Mouse (Mus musculus) forebrain, embryonic 11.5 days (tissue): ENCODE measurements at regions not wholly inside any gene's neighbourhood (a gene's known extent, or its start where the extent isn't known, plus 50 kb on each side); places are given as distances from the start of the nearest gene placed in this dataset.

Experiments
- ATAC-seq: fragments of 200-750 bp; cut with Nextera tagmentation; replicated peaks from 2 replicates; pipeline ENCODE4 v1.8.0; 2017; ENCODE audit warnings: moderate TSS enrichment; ENCODE audit not compliant: low FRiP score
- DNase-seq: peaks from one replicate; pipeline ENCODE4 v3.0.0-alpha.2; 2017; ENCODE audit warnings: low spot score
- H3K27ac ChIP-seq: fragments of 300-500 bp; sonication (generic); 2 replicates; pipeline ENCODE4 v1.5.1; 2014; ENCODE audit warnings: low read depth, low read length
- H3K27me3 ChIP-seq: fragments of 300-500 bp; sonication (generic); 2 replicates; pipeline ENCODE4 v1.6.1; 2014; ENCODE audit warnings: mild to moderate bottlenecking, low read length, mixed read lengths; ENCODE audit not compliant: control insufficient read depth, insufficient read depth
- H3K36me3 ChIP-seq: fragments of 300-500 bp; sonication (generic); 2 replicates; pipeline ENCODE4 v1.6.1; 2014; ENCODE audit warnings: mild to moderate bottlenecking, low read length, moderate library complexity, mixed read lengths; ENCODE audit not compliant: control insufficient read depth, insufficient read depth
- H3K4me1 ChIP-seq: fragments of 300-500 bp; sonication (generic); replicated peaks from 2 replicates; pipeline ENCODE4 v1.6.1; 2014; ENCODE audit warnings: low read length, mixed read lengths; ENCODE audit not compliant: control insufficient read depth, insufficient read depth
- H3K4me2 ChIP-seq: fragments of 300-500 bp; sonication (generic); 2 replicates; pipeline ENCODE4 v1.6.1; 2014; ENCODE audit warnings: low read depth, mild to moderate bottlenecking, low read length, moderate library complexity, mixed read lengths; ENCODE audit not compliant: severe bottlenecking
- H3K4me3 ChIP-seq: fragments of 300-500 bp; sonication (generic); 2 replicates; pipeline ENCODE4 v1.5.1; 2014; ENCODE audit warnings: low read depth, low read length
- H3K9ac ChIP-seq: fragments of 300-500 bp; sonication (generic); 2 replicates; pipeline ENCODE4 v1.6.1; 2014; ENCODE audit warnings: low read length
- H3K9me3 ChIP-seq: fragments of 300-500 bp; sonication (generic); 2 replicates; pipeline ENCODE4 v1.6.1; 2016; ENCODE audit warnings: low read length, mixed read lengths; ENCODE audit not compliant: control insufficient read depth
- WGBS: fragments of 180-500 bp; shearing (Covaris S2); extraction: QIAGEN DNeasy Blood & Tissue Kit; methylation state at CpG from one replicate; pipeline ENCODE4 v1.1.7; 2014; 5-methylcytosine and 5-hydroxymethylcytosine counted together

DNA sequence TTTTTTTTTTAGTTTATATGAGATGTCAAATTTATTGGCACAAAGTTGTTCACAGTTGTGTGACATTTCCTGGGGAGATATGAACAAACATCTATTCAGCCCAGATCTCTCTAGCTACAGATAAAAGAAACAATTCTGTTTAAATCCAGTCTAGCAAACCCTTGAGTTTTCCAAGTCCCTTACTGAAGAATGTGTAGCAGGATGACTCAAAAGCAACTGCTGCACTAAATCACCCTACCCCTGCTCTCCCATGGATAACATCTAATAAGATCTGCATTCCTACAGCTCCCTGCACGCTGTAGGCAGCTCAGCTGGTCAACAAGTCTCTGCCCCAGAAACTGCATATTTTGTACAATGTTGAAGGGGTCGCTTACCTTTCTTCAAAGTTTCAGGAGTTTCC, 1242.6 kb upstream of the Lrrc6 start:
- ATAC-seq: no peak
- WGBS: 71% methylated on average over 2 of the region's 2 CpGs

DNA sequence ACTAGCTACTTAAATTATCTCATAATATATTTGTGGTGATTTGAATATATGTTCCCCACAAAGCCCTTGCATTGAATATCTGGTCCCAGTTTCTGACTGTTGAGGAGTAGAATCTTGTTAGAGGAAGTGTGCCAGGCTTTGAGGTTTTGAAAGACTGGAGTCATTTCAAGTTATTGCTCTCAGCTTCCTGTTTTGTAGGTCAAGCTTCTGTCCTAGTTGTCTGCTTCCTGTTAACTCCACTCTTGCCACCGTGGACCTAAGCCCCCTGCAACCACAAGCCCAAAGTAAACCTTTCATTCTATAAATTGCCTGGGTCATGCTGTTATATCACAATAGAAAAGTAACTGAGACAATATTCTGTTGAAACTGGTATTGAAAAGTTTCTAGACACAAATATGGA, 1232.3 kb upstream of the Lrrc6 start:
- no peak for ATAC-seq

More for the DNA sequence above, 1242.6 kb upstream of the Lrrc6 start:
- Histone ChIP-seq H3K4me3 (no peak overlapping the region), H3K9ac (no peak overlapping the region), H3K36me3 (no peaks in the 10 kb centered on the region), H3K27ac (no peak overlapping the region), H3K4me2 (no peak overlapping the region), H3K9me3 (no peaks in the 10 kb centered on the region), H3K4me1 (no peaks in the 10 kb centered on the region), H3K27me3 (no peaks in the 10 kb centered on the region)
- no peak for DNase-seq

DNA sequence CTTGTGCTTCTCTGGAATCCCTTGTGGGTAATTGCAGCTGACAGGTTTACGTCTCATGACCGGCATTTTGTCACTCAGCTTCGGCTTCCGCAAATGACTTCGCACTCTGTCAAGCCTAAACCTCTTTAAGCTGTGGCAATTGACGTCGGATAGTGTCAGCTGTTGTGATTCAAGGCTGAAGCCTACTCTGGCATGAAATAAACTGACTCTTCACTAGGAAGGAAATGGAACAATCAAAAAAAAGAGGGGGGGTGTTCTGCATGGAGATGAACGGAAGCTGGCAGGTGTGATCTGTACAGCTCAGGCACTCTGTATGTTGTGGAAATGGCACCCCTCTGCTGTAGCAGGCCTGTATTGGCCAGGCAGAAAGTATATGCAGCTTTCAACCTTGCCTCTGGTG, 1228.8 kb upstream of the Lrrc6 start:
- no peak overlapping the region for H3K27ac ChIP-seq
- DNase-seq (no peak), ATAC-seq (no peak)
- H3K4me1 ChIP-seq: no peaks in the 10 kb centered on the region
- H3K9ac ChIP-seq: no peak overlapping the region
- H3K27me3 ChIP-seq: no peaks in the 10 kb centered on the region
- no peaks in the 10 kb centered on the region for H3K36me3 ChIP-seq
- no peak overlapping the region for H3K4me3 ChIP-seq
- no peak overlapping the region for H3K4me2 ChIP-seq
- WGBS: 90% methylated on average over 8 of the region's 8 CpGs
- H3K9me3 ChIP-seq: no peaks in the 10 kb centered on the region

More for the DNA sequence above, 1232.3 kb upstream of the Lrrc6 start:
- Histone ChIP-seq H3K9me3 (no peaks in the 10 kb centered on the region), H3K4me3 (no peak overlapping the region), H3K9ac (no peak overlapping the region), H3K4me2 (no peak overlapping the region), H3K4me1 (no peaks in the 10 kb centered on the region), H3K27me3 (no peaks in the 10 kb centered on the region), H3K27ac (no peak overlapping the region), H3K36me3 (no peaks in the 10 kb centered on the region)
- no peak for DNase-seq
- WGBS: 65% methylated on average over 1 of the region's 1 CpGs

DNA sequence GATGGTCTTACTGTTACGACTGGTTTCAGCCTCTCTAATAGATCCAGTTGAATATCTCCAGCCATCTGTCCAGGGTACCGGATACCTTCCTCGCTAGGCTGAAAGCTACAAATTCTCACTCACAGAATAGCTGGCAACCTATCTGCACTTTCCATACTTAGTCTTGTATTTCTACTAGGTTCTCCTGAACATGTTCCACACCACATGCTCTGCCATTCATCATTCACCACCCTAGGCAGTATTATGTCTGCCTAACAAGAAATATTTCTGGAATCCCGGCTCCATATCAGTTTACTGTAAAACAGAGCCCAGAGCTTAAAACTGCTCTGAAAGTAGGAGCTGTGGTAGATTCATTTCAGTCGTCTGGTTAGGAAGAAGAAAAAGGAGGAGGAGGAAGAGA, 1224.5 kb upstream of the Lrrc6 start:
- Histone ChIP-seq H3K9me3 (no peaks in the 10 kb centered on the region), H3K4me1 (no peaks in the 10 kb centered on the region), H3K9ac (no peak overlapping the region), H3K4me3 (no peak overlapping the region), H3K4me2 (no peak overlapping the region), H3K27me3 (no peaks in the 10 kb centered on the region), H3K27ac (no peak overlapping the region), H3K36me3 (no peaks in the 10 kb centered on the region)
- DNase-seq (no peak), ATAC-seq (no peak)
- 88% methylated on average over 5 of the region's 5 CpGs for WGBS

DNA sequence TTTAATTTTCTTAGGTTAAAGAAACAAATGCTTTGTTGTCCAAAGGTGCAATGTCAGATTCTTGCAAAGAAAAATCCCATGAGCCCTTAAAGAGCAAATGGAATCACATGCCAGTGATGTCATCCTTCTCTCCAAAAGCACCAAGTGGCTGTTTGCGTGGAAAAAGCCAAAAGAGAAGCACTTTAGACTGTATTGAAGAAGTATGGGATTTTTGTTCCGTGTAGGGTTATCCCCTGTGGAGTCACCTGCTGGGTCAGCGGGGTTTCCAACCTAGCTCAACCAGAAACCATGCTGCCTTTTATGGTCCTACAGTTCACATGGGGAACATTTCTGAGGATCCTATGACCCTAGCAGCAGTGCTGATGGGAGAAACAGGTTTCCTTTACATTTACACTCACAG, 1213.5 kb upstream of the Lrrc6 start:
- no peak overlapping the region for H3K27ac ChIP-seq
- 71% methylated on average over 3 of the region's 3 CpGs for WGBS
- no peaks in the 10 kb centered on the region for H3K9me3 ChIP-seq
- no peak overlapping the region for H3K9ac ChIP-seq
- no peak for DNase-seq
- H3K27me3 ChIP-seq: no peaks in the 10 kb centered on the region
- H3K4me2 ChIP-seq: no peak overlapping the region
- no peak for ATAC-seq
- H3K36me3 ChIP-seq: no peaks in the 10 kb centered on the region
- H3K4me1 ChIP-seq: no peaks in the 10 kb centered on the region
- H3K4me3 ChIP-seq: no peak overlapping the region

DNA sequence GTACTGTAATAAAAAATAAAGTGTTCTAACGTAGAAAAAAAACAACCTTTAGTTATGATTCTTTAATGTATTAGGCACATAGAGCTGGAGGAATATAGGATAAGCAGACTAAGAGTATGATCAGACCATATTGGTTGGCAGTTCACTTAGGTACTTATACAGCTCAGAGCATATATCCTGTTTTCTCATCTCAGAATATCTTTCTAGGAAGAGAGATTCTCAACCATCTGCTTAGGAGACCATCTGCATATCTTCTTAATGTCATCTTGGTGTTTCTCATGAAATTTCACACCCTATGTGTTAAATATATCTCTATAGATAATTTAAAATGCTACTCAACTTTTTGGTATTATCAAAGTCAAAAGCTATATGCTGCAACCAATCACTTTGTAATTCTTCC, 1185.4 kb upstream of the Lrrc6 start:
- H3K36me3 ChIP-seq: no peaks in the 10 kb centered on the region
- no peak overlapping the region for H3K4me3 ChIP-seq
- DNase-seq: no peak
- H3K4me1 ChIP-seq: no peaks in the 10 kb centered on the region
- H3K9me3 ChIP-seq: no peaks in the 10 kb centered on the region
- no peak overlapping the region for H3K27ac ChIP-seq
- WGBS: 71% methylated on average over 1 of the region's 1 CpGs
- no peak overlapping the region for H3K9ac ChIP-seq
- no peak for ATAC-seq
- no peak overlapping the region for H3K4me2 ChIP-seq
- no peaks in the 10 kb centered on the region for H3K27me3 ChIP-seq

DNA sequence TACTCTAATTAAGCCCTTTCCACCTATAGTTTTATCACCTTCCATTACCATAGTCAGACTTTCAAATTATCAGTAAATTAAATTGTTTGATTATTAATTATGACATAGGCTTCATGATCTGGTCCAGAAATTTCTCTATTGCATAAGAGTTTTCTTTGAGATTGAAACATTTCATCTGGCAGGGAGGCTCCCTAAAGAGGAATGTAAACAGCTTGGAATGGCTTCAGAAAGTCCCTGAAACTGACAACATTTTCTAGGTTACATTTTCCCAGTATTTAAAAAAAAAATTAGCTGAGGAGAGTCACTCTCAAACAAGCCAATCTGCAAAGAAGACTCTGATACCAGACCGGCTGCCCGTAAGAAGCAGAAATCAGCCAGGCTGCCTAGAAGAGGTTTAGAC, 1172.6 kb upstream of the Lrrc6 start:
- Histone ChIP-seq H3K27ac (no peak overlapping the region), H3K9ac (no peak overlapping the region), H3K27me3 (no peaks in the 10 kb centered on the region), H3K4me3 (no peak overlapping the region), H3K4me2 (no peak overlapping the region), H3K36me3 (no peaks in the 10 kb centered on the region), H3K9me3 (no peaks in the 10 kb centered on the region), H3K4me1 (no peaks in the 10 kb centered on the region)
- ATAC-seq (no peak), DNase-seq (no peak)
- 97% methylated on average over 2 of the region's 2 CpGs for WGBS

DNA sequence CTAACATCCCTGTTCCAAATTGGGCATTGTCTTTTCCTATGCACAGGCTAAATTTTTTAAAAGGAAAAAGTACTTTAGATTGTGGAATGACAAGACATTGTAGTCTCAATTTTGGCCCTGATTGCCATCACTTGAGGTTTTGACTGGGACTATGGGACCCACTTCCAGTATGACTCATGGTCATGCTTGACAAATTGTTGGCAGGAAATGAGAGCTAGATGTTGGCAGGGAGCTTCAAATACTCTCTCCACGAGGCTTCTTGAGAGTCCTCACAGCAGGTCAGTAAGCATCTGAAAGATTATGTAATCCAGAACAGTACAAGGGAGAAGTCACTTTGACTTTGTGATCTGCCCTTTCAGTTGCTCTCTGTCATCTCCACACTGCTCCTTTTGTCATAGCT, 1135.4 kb upstream of the Lrrc6 start:
- no peak for ATAC-seq
- DNase-seq: no peak
- H3K9me3 ChIP-seq: no peaks in the 10 kb centered on the region
- H3K4me2 ChIP-seq: no peak overlapping the region
- no peak overlapping the region for H3K4me3 ChIP-seq
- H3K27ac ChIP-seq: no peak overlapping the region
- H3K4me1 ChIP-seq: no peaks in the 10 kb centered on the region
- H3K9ac ChIP-seq: no peak overlapping the region
- no peaks in the 10 kb centered on the region for H3K27me3 ChIP-seq
- no peaks in the 10 kb centered on the region for H3K36me3 ChIP-seq
- 53% methylated on average over 1 of the region's 1 CpGs for WGBS

DNA sequence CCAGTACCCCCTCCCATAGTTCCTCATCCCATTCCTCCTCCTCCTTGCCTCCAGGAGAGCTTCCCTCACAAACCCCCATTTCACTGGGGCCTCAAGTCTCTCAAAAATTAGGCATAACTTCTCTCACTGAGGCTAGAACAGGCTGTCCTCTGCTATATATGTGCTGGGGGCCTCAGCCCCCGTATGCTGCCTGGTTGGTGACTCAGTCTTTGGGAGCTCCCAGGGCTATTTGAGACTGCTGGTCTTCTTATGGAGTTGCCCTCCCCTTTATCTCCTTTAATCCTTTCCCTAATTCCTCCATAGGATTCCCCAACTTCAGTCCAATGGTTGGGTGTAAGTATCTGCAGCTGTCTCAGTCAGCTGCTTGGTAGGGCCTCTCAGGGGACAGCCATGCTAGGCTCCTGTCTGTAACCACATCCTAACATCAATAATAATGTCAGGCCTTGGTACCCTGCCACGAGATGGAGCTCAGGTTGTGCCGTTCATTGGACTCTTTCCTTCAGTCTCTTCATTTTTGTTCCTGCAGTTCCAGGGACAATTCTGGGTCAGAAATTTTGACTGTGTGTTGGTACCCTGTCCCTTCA, 1126.1 kb upstream of the Lrrc6 start:
- no peaks in the 10 kb centered on the region for H3K36me3 ChIP-seq
- WGBS: 89% methylated on average over 3 of the region's 3 CpGs
- DNase-seq: no peak

More for the DNA sequence above, 1126.1 kb upstream of the Lrrc6 start:
- Histone ChIP-seq H3K4me3 (no peak overlapping the region), H3K27me3 (no peaks in the 10 kb centered on the region), H3K4me2 (no peak overlapping the region), H3K27ac (no peak overlapping the region), H3K9me3 (no peaks in the 10 kb centered on the region; the same call in 1 of the 2 replicates), H3K4me1 (no peaks in the 10 kb centered on the region), H3K9ac (no peak overlapping the region)
- no peak for ATAC-seq
